Mouse (Mus musculus): ENCODE results near the gene Syt5. TPM values are rescaled to one million over a fixed set of nuclear protein-coding genes. Genes with fewer than 3 reads are reported as not detected.

Gene Syt5
- polyA plus RNA-seq, 1 experiment from 2014 or later, result 6.6 TPM

Small RNA genes within 50 kb of the gene (microRNA-seq; reads per million reads assigned to microRNA genes)
- not detected for gene Gm23577

Other genes with a start within 250 kb of the Syt5 start
- gene Ncr1, start 209.8 kb downstream of the Syt5 start, polyA plus RNA-seq (2015; fragmentation: Nextera tagmentation; extraction: Ambion mirVana), result not detected in 2 replicates
- gene Gp6, start 149.8 kb downstream of the Syt5 start, polyA plus RNA-seq (2015; fragmentation: Nextera tagmentation; extraction: Ambion mirVana), result 0.39 TPM in 1 of 2 replicates, not detected in the other
- gene Rdh13, start 101.9 kb downstream of the Syt5 start, polyA plus RNA-seq (2015; fragmentation: Nextera tagmentation; extraction: Ambion mirVana), result 34.4 and 34.5 TPM in 2 replicates
- gene Eps8l1, start 86.9 kb downstream of the Syt5 start, polyA plus RNA-seq (2015; fragmentation: Nextera tagmentation; extraction: Ambion mirVana), result 8.8 and 10.1 TPM in 2 replicates
- gene Ppp1r12c, start 45.9 kb downstream of the Syt5 start, polyA plus RNA-seq (2015; fragmentation: Nextera tagmentation; extraction: Ambion mirVana), result 22.1 and 31.6 TPM in 2 replicates
- gene Tnnt1, start 31.2 kb downstream of the Syt5 start, polyA plus RNA-seq (2015; fragmentation: Nextera tagmentation; extraction: Ambion mirVana), result 20.9 and 21.6 TPM in 2 replicates
- gene Tnni3, start 23.3 kb downstream of the Syt5 start, polyA plus RNA-seq (2015; fragmentation: Nextera tagmentation; extraction: Ambion mirVana), result 5.8 and 6.1 TPM in 2 replicates
- 3.3 and 3.5 TPM in 2 replicates for gene Dnaaf3, start 15.1 kb downstream of the Syt5 start, polyA plus RNA-seq (2015; fragmentation: Nextera tagmentation; extraction: Ambion mirVana)
- not detected in 2 replicates for gene Ptprh, start 56.5 kb upstream of the Syt5 start, polyA plus RNA-seq (2015; fragmentation: Nextera tagmentation; extraction: Ambion mirVana)
- gene Tmem86b, start 83.9 kb upstream of the Syt5 start, polyA plus RNA-seq (2015; fragmentation: Nextera tagmentation; extraction: Ambion mirVana), result 1.2 and 1.3 TPM in 2 replicates
- 3.2 and 5.2 TPM in 2 replicates for gene Ppp6r1, start 111.5 kb upstream of the Syt5 start, polyA plus RNA-seq (2015; fragmentation: Nextera tagmentation; extraction: Ambion mirVana)
- 114 and 118 TPM in 2 replicates for gene Hspbp1, start 137.5 kb upstream of the Syt5 start, polyA plus RNA-seq (2015; fragmentation: Nextera tagmentation; extraction: Ambion mirVana)
- gene Brsk1, start 143.1 kb upstream of the Syt5 start, polyA plus RNA-seq (2015; fragmentation: Nextera tagmentation; extraction: Ambion mirVana), result 1.2 and 1.3 TPM in 2 replicates
- 0.07 and 0.08 TPM in 2 replicates for gene Tmem150b, start 177.7 kb upstream of the Syt5 start, polyA plus RNA-seq (2015; fragmentation: Nextera tagmentation; extraction: Ambion mirVana)
- 99.3 and 104 TPM in 2 replicates for gene Kmt5c, start 192.6 kb upstream of the Syt5 start, polyA plus RNA-seq (2015; fragmentation: Nextera tagmentation; extraction: Ambion mirVana)
- gene Cox6b2, start 205.6 kb upstream of the Syt5 start, polyA plus RNA-seq (2015; fragmentation: Nextera tagmentation; extraction: Ambion mirVana), result 71.2 and 71.4 TPM in 2 replicates
- gene Fam71e2, start 223.8 kb upstream of the Syt5 start, polyA plus RNA-seq (2015; fragmentation: Nextera tagmentation; extraction: Ambion mirVana), result not detected in 2 replicates
- gene Il11, start 235.3 kb upstream of the Syt5 start, polyA plus RNA-seq (2015; fragmentation: Nextera tagmentation; extraction: Ambion mirVana), result 0.17 and 0.42 TPM in 2 replicates
- gene Tmem190, start 235.4 kb upstream of the Syt5 start, polyA plus RNA-seq (2015; fragmentation: Nextera tagmentation; extraction: Ambion mirVana), result 0.57 and 0.97 TPM in 2 replicates
- gene Tmem238, start 242.1 kb upstream of the Syt5 start, polyA plus RNA-seq (2015; fragmentation: Nextera tagmentation; extraction: Ambion mirVana), result 12.5 and 14.3 TPM in 2 replicates
- gene Rpl28, start 245.3 kb upstream of the Syt5 start, polyA plus RNA-seq (2015; fragmentation: Nextera tagmentation; extraction: Ambion mirVana), result 315 and 357 TPM in 2 replicates

All from kidney, embryonic 16.5 days (tissue).